Mouse (Mus musculus) forebrain, embryonic 16.5 days (tissue): Measurements from ENCODE around the gene Ndel1. TPM values are rescaled to one million over a fixed set of nuclear protein-coding genes. Genes with fewer than 3 reads are reported as not detected.

Experiments used
- ATAC-seq: fragments of 200-750 bp; cut with Nextera tagmentation; 2 replicates; pipeline ENCODE4 v1.8.0; 2017; ENCODE audit warnings: mild to moderate bottlenecking, moderate library complexity
- H3K27ac ChIP-seq: fragments of 300-500 bp; sonication (generic); 2 replicates; pipeline ENCODE4 v1.5.1; 2014; ENCODE audit warnings: low read length, control low read depth
- H3K27me3 ChIP-seq: fragments of 300-500 bp; sonication (generic); replicated peaks from 2 replicates; pipeline ENCODE4 v1.6.1; 2014; ENCODE audit warnings: low read length; ENCODE audit not compliant: control insufficient read depth, insufficient read depth
- H3K36me3 ChIP-seq: fragments of 300-500 bp; sonication (generic); 2 replicates; pipeline ENCODE4 v1.6.1; 2014; ENCODE audit not compliant: control insufficient read depth, insufficient read depth
- H3K4me1 ChIP-seq: fragments of 300-500 bp; sonication (generic); replicated peaks from 2 replicates; pipeline ENCODE4 v1.6.1; 2014; ENCODE audit warnings: low read length; ENCODE audit not compliant: control insufficient read depth, insufficient read depth
- H3K4me2 ChIP-seq: fragments of 300-500 bp; sonication (generic); 2 replicates; pipeline ENCODE4 v1.6.1; 2014; ENCODE audit warnings: mild to moderate bottlenecking, low read length, control low read depth
- H3K4me3 ChIP-seq: fragments of 300-500 bp; sonication (generic); replicated peaks from 2 replicates; pipeline ENCODE4 v1.5.1; 2014; ENCODE audit warnings: mild to moderate bottlenecking, low read length, control low read depth
- H3K9ac ChIP-seq: fragments of 300-500 bp; sonication (generic); replicated peaks from 2 replicates; pipeline ENCODE4 v1.6.1; 2014; ENCODE audit warnings: low read depth, low read length, control low read depth
- H3K9me3 ChIP-seq: fragments of 300-500 bp; sonication (generic); 2 replicates; pipeline ENCODE4 v1.6.1; 2016; ENCODE audit warnings: low read length; ENCODE audit not compliant: control insufficient read depth
- WGBS: fragments of 180-500 bp; shearing (Covaris S2); extraction: QIAGEN DNeasy Blood & Tissue Kit; methylation state at CpG from one replicate; pipeline ENCODE4 v1.1.7; 2014; 5-methylcytosine and 5-hydroxymethylcytosine counted together
- polyA plus RNA-seq: library from polyadenylated mRNA; unstranded; fragments of >200 nt; fragmentation: Nextera tagmentation; extraction: Ambion mirVana; gene quantifications from 2 replicates; pipeline ENCODE4 v1.2.1, GENCODE M21; 2015

The Ndel1 gene
- polyA plus RNA-seq, 1 experiment from 2014 or later = 100 TPM

DNA sequence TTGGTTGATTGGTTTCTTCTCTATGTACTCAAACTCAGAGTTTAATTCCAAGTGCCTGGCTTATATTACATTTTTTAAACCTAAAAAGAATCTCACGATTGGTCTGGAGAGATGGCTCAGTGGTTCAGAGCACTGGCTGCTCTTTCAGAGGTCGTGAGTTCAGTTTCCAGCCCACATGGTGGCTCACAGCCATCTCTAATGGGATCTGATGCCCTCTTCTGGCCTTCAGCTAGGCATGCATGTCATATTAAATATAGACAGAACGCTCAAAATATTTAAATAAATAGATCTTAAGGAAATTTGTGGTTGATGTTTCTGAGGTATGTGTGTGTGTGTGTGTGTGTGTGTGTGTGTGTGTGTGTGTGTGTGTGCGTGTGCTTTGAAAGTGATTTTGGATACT, 66.5 kb downstream of the Ndel1 start:
- Histone ChIP-seq H3K9me3 (no peaks in the 10 kb centered on the region), H3K27ac (no peak overlapping the region), H3K9ac (no peak overlapping the region), H3K4me1 (no peaks in the 10 kb centered on the region), H3K27me3 (no peaks in the 10 kb centered on the region), H3K4me3 (no peak overlapping the region), H3K36me3 (peaks cover 77% of the 10 kb centered on the region), H3K4me2 (no peak overlapping the region)
- WGBS = 65% methylated on average over 4 of the region's 4 CpGs
- ATAC-seq = no peak

DNA sequence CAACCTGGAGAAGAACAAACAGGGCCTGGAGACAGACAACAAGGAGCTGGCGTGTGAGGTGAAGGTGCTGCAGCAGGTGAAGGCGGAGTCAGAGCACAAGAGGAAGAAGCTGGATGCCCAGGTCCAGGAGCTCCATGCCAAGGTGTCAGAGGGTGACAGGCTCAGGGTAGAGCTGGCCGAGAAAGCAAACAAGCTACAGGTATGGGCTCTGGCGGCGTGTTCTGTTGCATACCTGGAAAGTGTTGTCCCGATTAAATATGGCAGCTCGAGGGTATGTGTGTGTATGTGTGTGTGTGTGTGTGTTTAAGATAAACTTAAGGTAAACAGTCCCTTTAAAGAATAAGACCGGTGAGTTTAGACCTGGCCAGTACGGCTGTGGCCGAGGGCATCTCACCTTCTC, 73.4 kb downstream of the Ndel1 start:
- no peaks in the 10 kb centered on the region for H3K9me3 ChIP-seq
- no peak overlapping the region for H3K9ac ChIP-seq
- WGBS = 96% methylated on average over 10 of the region's 10 CpGs
- H3K4me2 ChIP-seq = no peak overlapping the region
- H3K4me1 ChIP-seq = no peaks in the 10 kb centered on the region
- H3K36me3 ChIP-seq = peaks cover 71% of the 10 kb centered on the region
- H3K4me3 ChIP-seq = no peak overlapping the region
- ATAC-seq = no peak
- no peaks in the 10 kb centered on the region for H3K27me3 ChIP-seq
- no peak overlapping the region for H3K27ac ChIP-seq

DNA sequence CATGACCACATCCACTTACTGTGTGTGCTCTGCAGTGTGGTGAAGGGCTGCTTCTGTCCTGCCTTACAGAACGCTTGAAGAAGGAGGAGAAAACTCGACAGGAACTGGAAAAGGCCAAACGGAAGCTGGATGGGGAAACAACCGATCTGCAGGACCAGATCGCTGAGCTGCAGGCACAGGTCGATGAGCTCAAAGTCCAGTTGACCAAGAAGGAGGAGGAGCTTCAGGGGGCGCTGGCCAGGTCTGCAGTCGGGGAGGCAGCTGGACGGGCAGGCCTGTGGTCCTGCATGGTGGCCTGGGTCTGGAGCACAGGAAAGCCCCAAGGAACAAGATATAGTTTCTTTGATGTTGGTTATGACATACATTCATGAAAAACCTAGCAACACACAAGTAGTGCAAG, 79.9 kb downstream of the Ndel1 start:
- Histone ChIP-seq H3K9me3 (no peaks in the 10 kb centered on the region), H3K27me3 (no peaks in the 10 kb centered on the region), H3K9ac (no peak overlapping the region), H3K36me3 (peaks cover 66% of the 10 kb centered on the region), H3K27ac (no peak overlapping the region), H3K4me2 (no peak overlapping the region), H3K4me3 (no peak overlapping the region), H3K4me1 (no peaks in the 10 kb centered on the region)
- WGBS = 93% methylated on average over 9 of the region's 9 CpGs
- ATAC-seq = no peak

DNA sequence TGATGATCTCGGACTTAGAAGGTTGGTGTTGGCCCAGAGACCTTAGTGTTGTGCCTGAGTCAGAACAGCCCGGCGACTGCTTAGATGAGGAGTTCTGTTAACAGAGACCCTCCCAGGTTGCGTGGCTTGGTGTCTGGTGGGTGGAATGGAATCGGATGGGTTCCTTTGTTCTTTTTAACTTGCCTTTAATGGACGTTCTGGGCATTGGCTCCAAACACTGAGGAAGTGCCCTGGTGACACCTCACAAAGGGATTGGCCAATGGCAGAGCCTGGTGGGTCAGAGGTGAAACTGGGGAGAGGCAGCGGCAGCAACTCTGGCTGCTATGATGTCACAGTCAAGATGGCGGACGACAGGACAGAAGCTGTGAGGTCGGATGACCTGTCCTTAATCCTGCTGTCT, 80.9 kb downstream of the Ndel1 start:
- no peak overlapping the region for H3K4me2 ChIP-seq

DNA sequence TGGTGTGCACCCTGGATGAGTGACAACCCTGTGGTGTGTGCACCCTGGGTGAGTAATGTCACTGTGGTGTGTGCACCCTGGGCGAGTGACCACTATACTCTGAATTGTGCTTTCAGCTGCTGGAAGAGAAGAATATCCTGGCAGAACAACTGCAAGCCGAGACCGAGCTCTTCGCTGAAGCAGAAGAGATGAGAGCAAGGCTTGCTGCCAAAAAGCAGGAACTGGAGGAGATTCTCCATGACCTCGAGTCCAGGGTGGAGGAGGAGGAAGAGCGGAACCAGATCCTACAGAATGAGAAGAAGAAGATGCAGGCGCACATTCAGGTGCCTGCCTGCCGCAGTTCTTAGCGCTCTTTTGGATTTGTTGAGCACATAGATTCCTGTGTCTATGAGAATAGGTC, 84.4 kb downstream of the Ndel1 start:
- no peaks in the 10 kb centered on the region for H3K9me3 ChIP-seq
- H3K27me3 ChIP-seq = no peaks in the 10 kb centered on the region
- no peak overlapping the region for H3K9ac ChIP-seq
- H3K36me3 ChIP-seq = peaks cover 71% of the 10 kb centered on the region
- 80% methylated on average over 9 of the region's 9 CpGs for WGBS
- H3K4me2 ChIP-seq = no peak overlapping the region
- no peak overlapping the region for H3K4me3 ChIP-seq
- no peaks in the 10 kb centered on the region for H3K4me1 ChIP-seq
- no peak for ATAC-seq
- no peak overlapping the region for H3K27ac ChIP-seq

More for the DNA sequence above, 80.9 kb downstream of the Ndel1 start:
- Histone ChIP-seq H3K27me3 (no peaks in the 10 kb centered on the region), H3K36me3 (peaks cover 73% of the 10 kb centered on the region), H3K9ac (no peak overlapping the region), H3K4me1 (no peaks in the 10 kb centered on the region), H3K9me3 (no peaks in the 10 kb centered on the region), H3K4me3 (no peak overlapping the region), H3K27ac (no peak overlapping the region)
- WGBS = 93% methylated on average over 10 of the region's 10 CpGs
- no peak for ATAC-seq

DNA sequence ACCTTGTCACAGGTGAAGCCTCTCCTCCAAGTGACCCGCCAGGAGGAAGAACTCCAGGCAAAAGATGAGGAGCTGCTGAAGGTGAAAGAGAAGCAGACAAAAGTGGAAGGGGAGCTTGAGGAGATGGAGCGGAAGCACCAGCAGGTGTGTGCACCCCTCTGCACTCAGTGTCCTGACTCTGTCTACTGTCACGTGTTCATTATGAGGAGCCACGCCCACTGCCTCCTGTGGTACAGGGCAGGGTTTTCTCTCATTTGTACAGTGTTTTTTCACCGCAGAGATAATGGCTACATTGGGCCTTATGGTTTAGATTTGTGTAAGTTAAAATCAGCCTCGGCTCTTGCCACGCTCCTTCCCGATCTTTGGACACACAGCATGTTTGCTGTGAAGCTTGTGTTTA, 85.8 kb downstream of the Ndel1 start:
- H3K4me2 ChIP-seq = no peak overlapping the region
- no peak overlapping the region for H3K4me3 ChIP-seq
- no peak for ATAC-seq
- no peaks in the 10 kb centered on the region for H3K4me1 ChIP-seq
- WGBS = 85% methylated on average over 8 of the region's 8 CpGs
- peaks cover 65% of the 10 kb centered on the region for H3K36me3 ChIP-seq
- H3K9me3 ChIP-seq = no peaks in the 10 kb centered on the region
- no peak overlapping the region for H3K9ac ChIP-seq
- no peak overlapping the region for H3K27ac ChIP-seq
- H3K27me3 ChIP-seq = no peaks in the 10 kb centered on the region

DNA sequence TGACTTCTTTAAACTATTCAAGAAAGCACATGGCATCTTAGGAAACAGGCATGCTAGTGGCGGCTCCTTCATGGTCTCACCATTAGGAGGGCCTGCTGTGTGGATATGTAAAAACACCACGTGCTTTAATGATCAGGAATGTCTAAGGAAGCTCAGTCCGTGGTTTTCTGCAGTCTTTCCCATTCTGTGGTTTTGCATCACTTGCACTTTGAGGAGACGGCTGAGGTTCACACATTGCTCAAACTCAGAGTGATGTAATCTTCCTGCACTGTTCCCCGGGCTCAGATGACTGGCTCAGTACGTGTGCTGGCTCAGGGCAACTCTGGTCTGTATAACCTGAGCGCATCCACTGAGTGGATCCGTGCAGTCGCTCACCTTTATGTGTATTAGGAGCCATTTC, 89.3 kb downstream of the Ndel1 start:
- H3K9ac ChIP-seq = no peak overlapping the region
- no peak overlapping the region for H3K27ac ChIP-seq
- no peaks in the 10 kb centered on the region for H3K27me3 ChIP-seq
- WGBS = 90% methylated on average over 9 of the region's 9 CpGs
- no peaks in the 10 kb centered on the region for H3K9me3 ChIP-seq
- no peaks in the 10 kb centered on the region for H3K4me1 ChIP-seq
- H3K36me3 ChIP-seq = peaks cover 47% of the 10 kb centered on the region
- no peak overlapping the region for H3K4me2 ChIP-seq
- ATAC-seq = no peak
- H3K4me3 ChIP-seq = no peak overlapping the region

DNA sequence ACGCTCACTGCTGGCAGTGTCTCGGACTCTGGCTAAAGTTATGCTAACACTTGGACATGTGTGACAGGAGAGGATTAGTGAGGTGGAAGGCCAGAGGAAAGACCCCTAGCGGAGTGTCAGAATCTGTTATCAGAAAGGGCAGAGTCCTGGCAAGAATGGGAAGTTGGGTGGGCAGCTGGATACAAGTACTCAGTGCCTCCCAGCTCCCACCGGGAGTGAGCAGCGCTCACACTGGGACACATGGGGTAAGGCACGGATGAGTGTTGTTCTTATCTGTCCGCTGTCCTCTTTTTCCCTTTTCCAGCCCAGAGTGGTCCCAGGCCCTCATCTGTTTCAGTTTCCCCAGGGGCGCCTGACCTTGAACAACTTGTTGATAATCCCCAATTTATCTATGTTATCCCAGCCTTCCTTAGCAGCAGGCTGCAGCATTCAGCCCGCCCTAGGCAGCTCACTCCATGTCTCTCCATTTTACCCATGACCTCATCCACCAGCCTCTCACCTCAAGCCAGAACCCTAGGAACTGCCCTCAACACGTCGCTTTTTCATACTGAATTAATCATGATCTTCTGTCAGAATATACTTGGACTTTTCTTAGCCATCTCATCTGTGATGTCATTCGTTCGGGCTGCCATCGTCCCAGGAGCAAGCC, 91.1 kb downstream of the Ndel1 start:
- no peak for ATAC-seq
- WGBS = 89% methylated on average over 14 of the region's 14 CpGs
- Histone ChIP-seq H3K4me2 (no peak overlapping the region), H3K4me1 (no peaks in the 10 kb centered on the region), H3K27ac (no peak overlapping the region), H3K36me3 (peaks cover 35% of the 10 kb centered on the region), H3K27me3 (no peaks in the 10 kb centered on the region), H3K4me3 (no peak overlapping the region), H3K9ac (no peak overlapping the region), H3K9me3 (no peaks in the 10 kb centered on the region)

DNA sequence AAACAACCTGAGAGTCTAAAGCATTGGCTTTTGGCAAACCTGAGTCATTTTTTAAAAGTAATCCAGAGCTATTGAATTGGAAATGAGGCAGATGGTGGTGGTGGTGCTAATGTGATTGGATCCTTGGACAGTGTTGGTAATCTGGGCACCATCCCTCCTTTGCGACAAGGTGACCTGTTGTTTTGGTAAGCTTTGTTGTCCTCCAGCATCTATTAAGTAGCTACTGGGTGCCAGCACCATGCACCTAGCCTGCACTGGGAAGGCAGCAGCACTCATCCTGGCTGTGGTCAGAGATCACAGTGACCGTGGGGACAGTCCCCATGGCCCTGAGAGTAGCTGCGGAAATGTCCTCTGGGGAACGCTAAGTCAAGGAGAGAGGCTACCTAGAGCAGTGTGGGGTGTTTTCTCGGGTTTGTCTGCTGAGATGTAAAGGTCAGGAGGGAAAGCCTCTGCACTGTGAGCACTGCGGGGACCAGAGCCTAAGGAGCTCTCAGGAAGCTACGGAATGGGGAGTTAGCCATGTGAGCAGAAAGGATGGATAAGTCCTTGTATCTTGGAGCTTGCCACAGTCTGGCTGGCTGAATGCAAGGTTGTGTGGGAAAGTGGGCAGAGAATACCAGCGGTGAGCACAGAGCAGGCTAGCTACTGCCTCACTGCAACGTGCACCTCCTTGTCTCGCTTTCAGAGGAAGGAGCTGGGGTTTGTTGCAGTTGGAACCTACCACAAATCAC, 91.8 kb downstream of the Ndel1 start:
- Histone ChIP-seq H3K4me1 (no peaks in the 10 kb centered on the region), H3K9me3 (no peaks in the 10 kb centered on the region), H3K4me2 (no peak overlapping the region), H3K27ac (no peak overlapping the region), H3K9ac (no peak overlapping the region), H3K4me3 (no peak overlapping the region), H3K36me3 (peaks cover 28% of the 10 kb centered on the region), H3K27me3 (no peaks in the 10 kb centered on the region)
- WGBS = 89% methylated on average over 10 of the region's 10 CpGs
- ATAC-seq = no peak
